Mouse (Mus musculus) midbrain, postnatal 0 days (tissue): ENCODE measurements around the gene Tchhl1. TPM values are rescaled to one million over a fixed set of nuclear protein-coding genes. Genes with fewer than 3 reads are reported as not detected.
"Not testable (repeated sequence)": the region's sequence is repeated elsewhere in the genome, so short reads cannot be mapped to it uniquely, and the experiment has no call there.

Source experiments
- ATAC-seq: fragments of 200-750 bp; cut with Nextera tagmentation; 2 replicates; pipeline ENCODE4 v1.8.0; 2017; ENCODE audit warnings: moderate number of reproducible peaks, mild to moderate bottlenecking, moderate TSS enrichment, moderate library complexity; ENCODE audit not compliant: low FRiP score
- DNase-seq: peaks from one replicate; pipeline ENCODE4 v3.0.0-alpha.2; 2015; ENCODE audit warnings: low spot score
- H3K27ac ChIP-seq: fragments of 300-500 bp; sonication (generic); 2 replicates; pipeline ENCODE4 v1.5.1; 2014; ENCODE audit warnings: low read depth, mild to moderate bottlenecking, low read length, mixed read lengths
- H3K27me3 ChIP-seq: fragments of 300-500 bp; sonication (generic); 2 replicates; pipeline ENCODE4 v1.6.1; 2014; ENCODE audit warnings: low read length, control low read depth, mixed read lengths; ENCODE audit not compliant: insufficient read depth
- H3K36me3 ChIP-seq: fragments of 300-500 bp; sonication (generic); 2 replicates; pipeline ENCODE4 v1.6.1; 2014; ENCODE audit warnings: low read length, control low read depth, mixed read lengths; ENCODE audit not compliant: insufficient read depth
- H3K4me1 ChIP-seq: fragments of 300-500 bp; sonication (generic); 2 replicates; pipeline ENCODE4 v1.6.1; 2014; ENCODE audit warnings: mild to moderate bottlenecking, control low read depth, antibody characterized with exemption, low read length, mixed read lengths; ENCODE audit not compliant: insufficient read depth
- H3K4me2 ChIP-seq: fragments of 300-500 bp; sonication (generic); 2 replicates; pipeline ENCODE4 v1.6.1; 2014; ENCODE audit warnings: low read depth, mild to moderate bottlenecking, low read length, mixed read lengths; ENCODE audit not compliant: poor library complexity, severe bottlenecking
- H3K4me3 ChIP-seq: fragments of 300-500 bp; sonication (generic); 2 replicates; pipeline ENCODE4 v1.5.1; 2014; ENCODE audit warnings: low read depth, mild to moderate bottlenecking, low read length, moderate library complexity
- H3K9ac ChIP-seq: fragments of 300-500 bp; sonication (generic); replicated peaks from 2 replicates; pipeline ENCODE4 v1.6.1; 2014; ENCODE audit warnings: mild to moderate bottlenecking, low read length, moderate library complexity, mixed read lengths; ENCODE audit not compliant: poor library complexity, severe bottlenecking
- H3K9me3 ChIP-seq: fragments of 300-500 bp; sonication (generic); 2 replicates; pipeline ENCODE4 v1.6.1; 2016; ENCODE audit warnings: low read length, control low read depth
- CTCF ChIP-seq: IDR thresholded peaks from 2 replicates; pipeline ENCODE4 v1.5.1; 2016; ENCODE audit warnings: antibody characterized with exemption, mild to moderate bottlenecking
- WGBS: fragments of 180-500 bp; shearing (Covaris S2); extraction: QIAGEN DNeasy Blood & Tissue Kit; methylation state at CpG from one replicate; pipeline ENCODE4 v1.1.7; 2014; 5-methylcytosine and 5-hydroxymethylcytosine counted together
- polyA plus RNA-seq: library from polyadenylated mRNA; unstranded; fragments of >200 nt; fragmentation: Nextera tagmentation; extraction: Ambion mirVana; gene quantifications from 2 replicates; pipeline ENCODE4 v1.2.1, GENCODE M21; 2015
- total RNA-seq: library from RNA; depleted of rRNA; stranded (reverse); fragments of >200 nt; gene quantifications from 2 replicates; pipeline ENCODE4 v1.2.3, GENCODE M21; 2014

The Tchhl1 gene
- total and polyA plus RNA-seq, 2 experiments from 2014 or later = not detected

DNA sequence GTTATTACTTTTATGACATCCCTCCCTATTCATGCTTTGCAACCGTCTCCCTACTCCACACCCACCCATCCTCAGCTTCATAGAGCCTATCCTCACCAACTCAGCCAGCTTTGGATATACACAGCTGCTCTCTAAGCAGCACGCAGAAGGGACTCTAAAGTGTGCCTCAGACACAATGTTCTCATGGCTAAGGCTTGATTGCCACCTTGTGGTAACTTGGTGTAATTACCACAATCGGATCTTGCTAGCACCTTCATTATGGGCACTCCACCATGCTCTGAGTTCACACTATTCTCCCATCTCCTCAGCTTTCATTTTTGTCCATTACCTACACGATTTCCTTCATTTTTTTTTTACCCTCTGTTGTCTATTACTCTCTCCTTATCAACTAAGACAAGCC is 25.4 kb downstream of the Tchhl1 start:
- H3K4me3 ChIP-seq = no peak overlapping the region

GRCm38 (mm10) chr3:93494774-93495173 is 26.2 kb downstream of the Tchhl1 start:
- not testable (repeated sequence) for H3K4me2 ChIP-seq, DNase-seq, H3K27ac ChIP-seq, H3K4me1 ChIP-seq, H3K4me3 ChIP-seq, ATAC-seq, H3K9me3 ChIP-seq, H3K27me3 ChIP-seq, H3K36me3 ChIP-seq, H3K9ac ChIP-seq
- whole genome bisulfite sequencing = 32% methylated on average over 5 of the region's 5 CpGs
- TF ChIP-seq CTCF = peak; percentile 58

More for the DNA sequence above, 25.4 kb downstream of the Tchhl1 start:
- 2% methylated on average over 4 of the region's 4 CpGs for WGBS
- H3K9me3 ChIP-seq = no peaks in the 10 kb centered on the region
- TF ChIP-seq CTCF = peak; percentile 96
- no peak overlapping the region for H3K27ac ChIP-seq
- no peaks in the 10 kb centered on the region for H3K4me1 ChIP-seq
- H3K36me3 ChIP-seq = no peaks in the 10 kb centered on the region
- peak; percentile 93 for DNase-seq
- H3K9ac ChIP-seq = no peak overlapping the region
- ATAC-seq = peak; percentile 90
- H3K27me3 ChIP-seq = no peaks in the 10 kb centered on the region
- no peak overlapping the region for H3K4me2 ChIP-seq

- Histone ChIP-seq H3K4me1 (no peaks in the 10 kb centered on the region), H3K4me3 (no peak overlapping the region), H3K36me3 (no peaks in the 10 kb centered on the region), H3K27ac (no peak overlapping the region), H3K9me3 (no peaks in the 10 kb centered on the region), H3K27me3 (no peaks in the 10 kb centered on the region), H3K4me2 (no peak overlapping the region), H3K9ac (no peak overlapping the region)
- no peak for TF ChIP-seq CTCF
- DNase-seq = no peak
- WGBS = 89% methylated on average over 3 of the region's 3 CpGs
- no peak for ATAC-seq
Measured at GRCm38 (mm10) chr3:93497131-93497530, 28.6 kb downstream of the Tchhl1 start.

GRCm38 (mm10) chr3:93499129-93499528 is 30.6 kb downstream of the Tchhl1 start:
- H3K27ac ChIP-seq = no peak overlapping the region
- H3K4me2 ChIP-seq = no peak overlapping the region
- TF ChIP-seq CTCF = no peak
- H3K9ac ChIP-seq = no peak overlapping the region
- H3K4me3 ChIP-seq = no peak overlapping the region
- H3K27me3 ChIP-seq = no peaks in the 10 kb centered on the region
- ATAC-seq (no peak), DNase-seq (peak; percentile 15)
- H3K36me3 ChIP-seq = no peaks in the 10 kb centered on the region
- H3K9me3 ChIP-seq = peaks cover 6% of the 10 kb centered on the region; the same call in 1 of the 2 replicates
- H3K4me1 ChIP-seq = no peaks in the 10 kb centered on the region

GRCm38 (mm10) chr3:93504536-93505189 is 36.1 kb downstream of the Tchhl1 start:
- Histone ChIP-seq H3K36me3 (no peaks in the 10 kb centered on the region), H3K27ac (no peak overlapping the region), H3K9me3 (peaks cover 6% of the 10 kb centered on the region; the same call in 1 of the 2 replicates), H3K4me2 (no peak overlapping the region), H3K4me3 (no peak overlapping the region), H3K4me1 (no peaks in the 10 kb centered on the region), H3K9ac (no peak overlapping the region), H3K27me3 (no peaks in the 10 kb centered on the region)
- peak; percentile 24 for DNase-seq
- no peak for TF ChIP-seq CTCF
- no peak for ATAC-seq
- 75% methylated on average over 7 of the region's 7 CpGs for WGBS

- peak overlapping the region; percentile 7; the same call in 1 of the 2 replicates for H3K4me2 ChIP-seq
- 45% methylated on average over 30 of the region's 30 CpGs for WGBS
- DNase-seq (no peak), ATAC-seq (no peak)
- H3K36me3 ChIP-seq = no peaks in the 10 kb centered on the region
- H3K27me3 ChIP-seq = no peaks in the 10 kb centered on the region
- TF ChIP-seq CTCF = no peak
- peaks cover 6% of the 10 kb centered on the region; the same call in 1 of the 2 replicates for H3K9me3 ChIP-seq
- H3K4me3 ChIP-seq = no peak overlapping the region
- H3K9ac ChIP-seq = no peak overlapping the region
- H3K4me1 ChIP-seq = no peaks in the 10 kb centered on the region
- H3K27ac ChIP-seq = no peak overlapping the region
Measured at GRCm38 (mm10) chr3:93505960-93506863, 37.7 kb downstream of the Tchhl1 start.
